Mouse (Mus musculus) adipocyte (in vitro differentiated cells): ENCODE data around the gene Paqr4.
"Not testable (repeated sequence)": the region's sequence is repeated elsewhere in the genome, so short reads cannot be mapped to it uniquely, and the experiment has no call there.

Source experiments
- DNase-seq: peaks from one replicate; pipeline ENCODE4 v3.0.0-alpha.2; 2016; ENCODE audit warnings: low spot score

The Paqr4 gene

GRCm38 (mm10) chr17:23740598-23741021 lies at the start of gene Paqr4:
Gene Paqr4 (minus strand): TSS chr17:23740867.
- DNase-seq: no peak

- no peak for DNase-seq
Measured at GRCm38 (mm10) chr17:23789749-23790268, 49.1 kb upstream of the Paqr4 start.

GRCm38 (mm10) chr17:23788973-23789372 lies 48.3 kb upstream of the Paqr4 start:
- no peak for DNase-seq

GRCm38 (mm10) chr17:23786510-23786931 lies 45.9 kb upstream of the Paqr4 start:
- peak; percentile 48 for DNase-seq

GRCm38 (mm10) chr17:23785561-23786471 lies 45.1 kb upstream of the Paqr4 start, which contains the start of gene Flywch2:
Gene Flywch2 (minus strand): TSS chr17:23786081.
- peak; percentile 50 for DNase-seq

- DNase-seq: no peak
Measured at GRCm38 (mm10) chr17:23783352-23783751, 42.7 kb upstream of the Paqr4 start.

- DNase-seq: no peak
Measured at GRCm38 (mm10) chr17:23778447-23778846, 37.8 kb upstream of the Paqr4 start.

GRCm38 (mm10) chr17:23777141-23777540 lies 36.5 kb upstream of the Paqr4 start:
- DNase-seq: no peak

GRCm38 (mm10) chr17:23776216-23776615 lies 35.5 kb upstream of the Paqr4 start:
- no peak for DNase-seq

GRCm38 (mm10) chr17:23774090-23774489 lies 33.4 kb upstream of the Paqr4 start:
- no peak for DNase-seq

- DNase-seq: no peak
Measured at GRCm38 (mm10) chr17:23773676-23774075, 33.0 kb upstream of the Paqr4 start.

GRCm38 (mm10) chr17:23772219-23772556 lies 31.5 kb upstream of the Paqr4 start:
- not testable (repeated sequence) for DNase-seq

GRCm38 (mm10) chr17:23771284-23772218 lies 30.9 kb upstream of the Paqr4 start, which contains the start of gene Flywch1:
Gene Flywch1 (minus strand): TSS chr17:23771602.
- DNase-seq: peak; percentile 99

- DNase-seq: peak; percentile 41
Measured at GRCm38 (mm10) chr17:23770896-23771283, 30.2 kb upstream of the Paqr4 start.

- peak; percentile 24 for DNase-seq
Measured at GRCm38 (mm10) chr17:23770493-23770892, 29.8 kb upstream of the Paqr4 start.

GRCm38 (mm10) chr17:23762976-23763375 lies 22.3 kb upstream of the Paqr4 start:
- no peak for DNase-seq

- no peak for DNase-seq
Measured at GRCm38 (mm10) chr17:23761155-23761554, 20.5 kb upstream of the Paqr4 start.

- DNase-seq: no peak
Measured at GRCm38 (mm10) chr17:23760231-23760630, 19.6 kb upstream of the Paqr4 start.

- DNase-seq: no peak
Measured at GRCm38 (mm10) chr17:23758801-23759200, 18.1 kb upstream of the Paqr4 start.

GRCm38 (mm10) chr17:23757581-23757980 lies 16.9 kb upstream of the Paqr4 start:
- DNase-seq: no peak

GRCm38 (mm10) chr17:23755689-23756088 lies 15.0 kb upstream of the Paqr4 start:
- no peak for DNase-seq
